Mouse (Mus musculus) forebrain, embryonic 14.5 days (tissue): Measurements from ENCODE around the gene Ccdc14. TPM values are rescaled to one million over a fixed set of nuclear protein-coding genes. Genes with fewer than 3 reads are reported as not detected.
"Not testable (repeated sequence)": the region's sequence is repeated elsewhere in the genome, so short reads cannot be mapped to it uniquely, and the experiment has no call there.

Experiments used
- ATAC-seq: fragments of 200-750 bp; cut with Nextera tagmentation; 2 replicates; pipeline ENCODE4 v1.8.0; 2017; ENCODE audit warnings: mild to moderate bottlenecking, moderate library complexity
- DNase-seq: peaks from one replicate; pipeline ENCODE4 v3.0.0-alpha.2; 2015; ENCODE audit warnings: low spot score
- H3K27ac ChIP-seq: fragments of 300-500 bp; sonication (generic); 2 replicates; pipeline ENCODE4 v1.5.1; 2014; ENCODE audit warnings: low read depth, mild to moderate bottlenecking, control low read depth, low read length, moderate library complexity
- H3K27me3 ChIP-seq: fragments of 300-500 bp; sonication (generic); replicated peaks from 2 replicates; pipeline ENCODE4 v1.6.1; 2014; ENCODE audit warnings: low read length, control low read depth, mixed read lengths; ENCODE audit not compliant: control insufficient read depth, insufficient read depth
- H3K36me3 ChIP-seq: fragments of 300-500 bp; sonication (generic); 2 replicates; pipeline ENCODE4 v1.6.1; 2014; ENCODE audit warnings: low read length, control low read depth; ENCODE audit not compliant: control insufficient read depth, insufficient read depth
- H3K4me1 ChIP-seq: fragments of 300-500 bp; sonication (generic); 2 replicates; pipeline ENCODE4 v1.6.1; 2014; ENCODE audit warnings: antibody characterized with exemption, low read length, control low read depth; ENCODE audit not compliant: control insufficient read depth, insufficient read depth
- H3K4me2 ChIP-seq: fragments of 300-500 bp; sonication (generic); 2 replicates; pipeline ENCODE4 v1.6.1; 2014; ENCODE audit warnings: mild to moderate bottlenecking, control low read depth, low read length
- H3K4me3 ChIP-seq: fragments of 300-500 bp; sonication (generic); 2 replicates; pipeline ENCODE4 v1.5.1; 2014; ENCODE audit warnings: low read depth, low read length, control low read depth
- H3K9ac ChIP-seq: fragments of 300-500 bp; sonication (generic); 2 replicates; pipeline ENCODE4 v1.6.1; 2014; ENCODE audit warnings: mild to moderate bottlenecking, low read length, control low read depth, moderate library complexity
- H3K9me3 ChIP-seq: fragments of 300-500 bp; sonication (generic); replicated peaks from 2 replicates; pipeline ENCODE4 v1.6.1; 2016; ENCODE audit warnings: low read length, control low read depth, mixed read lengths; ENCODE audit not compliant: control insufficient read depth
- WGBS: fragments of 180-500 bp; shearing (Covaris S2); extraction: QIAGEN DNeasy Blood & Tissue Kit; methylation state at CpG from one replicate; pipeline ENCODE4 v1.1.7; 2014; 5-methylcytosine and 5-hydroxymethylcytosine counted together
- polyA plus RNA-seq: library from polyadenylated mRNA; unstranded; fragments of >200 nt; fragmentation: Nextera tagmentation; extraction: Ambion mirVana; gene quantifications from 2 replicates; pipeline ENCODE4 v1.2.1, GENCODE M21; 2014

Ccdc14 gene
- polyA plus RNA-seq, 1 experiment from 2014 or later, result 6.5 TPM

GRCm38 (mm10) chr16:34698721-34699120 is 8.3 kb downstream of the Ccdc14 start:
- not testable (repeated sequence) for H3K4me2 ChIP-seq, H3K4me1 ChIP-seq, H3K27me3 ChIP-seq, H3K27ac ChIP-seq, H3K36me3 ChIP-seq, ATAC-seq, H3K4me3 ChIP-seq, DNase-seq, H3K9ac ChIP-seq, H3K9me3 ChIP-seq
- 81% methylated on average over 3 of the region's 3 CpGs for WGBS

- no peak overlapping the region for H3K9ac ChIP-seq
- peaks cover 12% of the 10 kb centered on the region; the same call in 1 of the 2 replicates for H3K36me3 ChIP-seq
- no peaks in the 10 kb centered on the region for H3K27me3 ChIP-seq
- ATAC-seq (peak; percentile 86), DNase-seq (peak; percentile 92)
- no peak overlapping the region for H3K27ac ChIP-seq
- H3K4me3 ChIP-seq, result no peak overlapping the region
- no peaks in the 10 kb centered on the region for H3K4me1 ChIP-seq
- H3K9me3 ChIP-seq, result no peaks in the 10 kb centered on the region
- H3K4me2 ChIP-seq, result no peak overlapping the region
- 18% methylated on average over 7 of the region's 7 CpGs for WGBS
Measured at GRCm38 (mm10) chr16:34700165-34700827, 9.9 kb downstream of the Ccdc14 start.

- H3K4me3 ChIP-seq, result no peak overlapping the region
- no peaks in the 10 kb centered on the region for H3K9me3 ChIP-seq
- 87% methylated on average over 6 of the region's 6 CpGs for WGBS
- no peaks in the 10 kb centered on the region for H3K4me1 ChIP-seq
- no peak for DNase-seq
- no peaks in the 10 kb centered on the region for H3K27me3 ChIP-seq
- H3K27ac ChIP-seq, result no peak overlapping the region
- H3K9ac ChIP-seq, result no peak overlapping the region
- no peak overlapping the region for H3K4me2 ChIP-seq
- ATAC-seq, result no peak
- peaks cover 16% of the 10 kb centered on the region for H3K36me3 ChIP-seq
Measured at GRCm38 (mm10) chr16:34700828-34701216, 10.4 kb downstream of the Ccdc14 start.

- Histone ChIP-seq H3K4me3 (no peak overlapping the region), H3K9ac (no peak overlapping the region), H3K9me3 (no peaks in the 10 kb centered on the region), H3K36me3 (peaks cover 37% of the 10 kb centered on the region), H3K4me2 (no peak overlapping the region), H3K27me3 (no peaks in the 10 kb centered on the region), H3K27ac (no peak overlapping the region), H3K4me1 (no peaks in the 10 kb centered on the region)
- WGBS, result 91% methylated on average over 2 of the region's 2 CpGs
- no peak for DNase-seq
- no peak for ATAC-seq
Measured at GRCm38 (mm10) chr16:34706019-34706418, 15.6 kb downstream of the Ccdc14 start.

GRCm38 (mm10) chr16:34706487-34706946 is 16.1 kb downstream of the Ccdc14 start:
- no peaks in the 10 kb centered on the region for H3K27me3 ChIP-seq
- WGBS, result 87% methylated on average over 7 of the region's 7 CpGs
- H3K36me3 ChIP-seq, result peaks cover 37% of the 10 kb centered on the region
- H3K4me3 ChIP-seq, result no peak overlapping the region
- ATAC-seq (no peak), DNase-seq (no peak)
- H3K27ac ChIP-seq, result no peak overlapping the region
- no peaks in the 10 kb centered on the region for H3K4me1 ChIP-seq
- no peak overlapping the region for H3K4me2 ChIP-seq
- H3K9ac ChIP-seq, result no peak overlapping the region
- no peaks in the 10 kb centered on the region for H3K9me3 ChIP-seq

GRCm38 (mm10) chr16:34711481-34711880 is 21.1 kb downstream of the Ccdc14 start:
- Histone ChIP-seq H3K9me3 (no peaks in the 10 kb centered on the region), H3K27ac (no peak overlapping the region), H3K36me3 (peaks cover 23% of the 10 kb centered on the region), H3K4me2 (no peak overlapping the region), H3K27me3 (no peaks in the 10 kb centered on the region), H3K4me1 (no peaks in the 10 kb centered on the region), H3K4me3 (no peak overlapping the region), H3K9ac (no peak overlapping the region)
- no peak for ATAC-seq
- DNase-seq, result peak; percentile 58
- WGBS, result 78% methylated on average over 3 of the region's 3 CpGs

- Histone ChIP-seq H3K9ac (no peak overlapping the region), H3K9me3 (0 out of 2 replicates have a peak, but pooled peaks cover 3% of the 10 kb centered on the region), H3K36me3 (peaks cover 17% of the 10 kb centered on the region), H3K27me3 (no peaks in the 10 kb centered on the region), H3K27ac (no peak overlapping the region), H3K4me3 (no peak overlapping the region), H3K4me2 (no peak overlapping the region), H3K4me1 (no peaks in the 10 kb centered on the region)
- WGBS, result 95% methylated on average over 3 of the region's 3 CpGs
- ATAC-seq, result no peak
- no peak for DNase-seq
Measured at GRCm38 (mm10) chr16:34725156-34725555, 34.7 kb downstream of the Ccdc14 start.

GRCm38 (mm10) chr16:34728610-34729009 is 38.2 kb downstream of the Ccdc14 start:
- DNase-seq, H3K9ac ChIP-seq, H3K27ac ChIP-seq, H3K9me3 ChIP-seq, H3K4me2 ChIP-seq, H3K27me3 ChIP-seq, H3K36me3 ChIP-seq, ATAC-seq, H3K4me1 ChIP-seq, H3K4me3 ChIP-seq: not testable (repeated sequence)

- no peak overlapping the region for H3K4me2 ChIP-seq
- ATAC-seq, result no peak
- 100% methylated on average over 1 of the region's 1 CpGs for WGBS
Measured at GRCm38 (mm10) chr16:34729371-34729770, 39.0 kb downstream of the Ccdc14 start.

More at GRCm38 (mm10) chr16:34729371-34729770, 39.0 kb downstream of the Ccdc14 start:
- Histone ChIP-seq H3K9ac (no peak overlapping the region), H3K4me3 (no peak overlapping the region), H3K27me3 (no peaks in the 10 kb centered on the region), H3K27ac (no peak overlapping the region), H3K36me3 (0 out of 2 replicates have a peak, but pooled peaks cover 5% of the 10 kb centered on the region), H3K9me3 (0 out of 2 replicates have a peak, but pooled peaks cover 3% of the 10 kb centered on the region), H3K4me1 (no peaks in the 10 kb centered on the region)
- no peak for DNase-seq
